Mouse (Mus musculus) embryonic fibroblast, embryonic 13.5 days (primary cell): ENCODE measurements around the gene Ccdc117. TPM values are rescaled to one million over a fixed set of nuclear protein-coding genes. Genes with fewer than 3 reads are reported as not detected.
A peak's percentile ranks its signal among the peaks of the same experiment; 100 is the strongest.

Experiments
- H3K27ac ChIP-seq: 2 replicates; pipeline ENCODE4 v1.5.1; 2012; ENCODE audit warnings: low read length, control low read depth, inconsistent platforms; ENCODE audit not compliant: insufficient read depth
- H3K4me1 ChIP-seq: 2 replicates; pipeline ENCODE4 v1.6.1; 2011; ENCODE audit warnings: low read length; ENCODE audit not compliant: control insufficient read depth, insufficient read depth
- H3K4me3 ChIP-seq: 2 replicates; pipeline ENCODE4 v1.5.1; 2011; ENCODE audit warnings: mild to moderate bottlenecking, control low read depth, low read length; ENCODE audit not compliant: insufficient read depth
- CTCF ChIP-seq: IDR thresholded peaks from 2 replicates; pipeline ENCODE4 v1.5.1; 2011; ENCODE audit warnings: mild to moderate bottlenecking, control low read depth, low read length, moderate library complexity, borderline replicate concordance; ENCODE audit not compliant: insufficient read depth
- POLR2A ChIP-seq: IDR thresholded peaks from 2 replicates; pipeline ENCODE4 v1.6.1; 2011; ENCODE audit warnings: low read depth, mild to moderate bottlenecking, control low read depth, low read length, moderate library complexity
- polyA plus RNA-seq: library from polyadenylated mRNA; stranded (reverse); fragments of >200 nt; gene quantifications from 2 replicates; pipeline ENCODE4 v1.2.4, GENCODE M21; 2011; ENCODE audit warnings: low read depth; ENCODE audit not compliant: missing spikeins, insufficient read length

Ccdc117 gene
- 6.5 and 10.4 TPM in 2 replicates for polyA plus RNA-seq

- peaks cover 6% of the 10 kb centered on the region; the same call in 1 of the 2 replicates for H3K4me1 ChIP-seq
- peak within 1 kb of the TSS; percentile 92 for H3K4me3 ChIP-seq
- H3K27ac ChIP-seq: no peak within 1 kb of the TSS
- TF ChIP-seq POLR2A (peak; percentile 84), CTCF (peak; percentile 39; the same call in 1 of the 2 replicates)
Observed at GRCm38 (mm10) chr11:5541799-5542481, at the start of gene Ccdc117. Gene Ccdc117 (minus strand): TSS chr11:5542187.

DNA sequence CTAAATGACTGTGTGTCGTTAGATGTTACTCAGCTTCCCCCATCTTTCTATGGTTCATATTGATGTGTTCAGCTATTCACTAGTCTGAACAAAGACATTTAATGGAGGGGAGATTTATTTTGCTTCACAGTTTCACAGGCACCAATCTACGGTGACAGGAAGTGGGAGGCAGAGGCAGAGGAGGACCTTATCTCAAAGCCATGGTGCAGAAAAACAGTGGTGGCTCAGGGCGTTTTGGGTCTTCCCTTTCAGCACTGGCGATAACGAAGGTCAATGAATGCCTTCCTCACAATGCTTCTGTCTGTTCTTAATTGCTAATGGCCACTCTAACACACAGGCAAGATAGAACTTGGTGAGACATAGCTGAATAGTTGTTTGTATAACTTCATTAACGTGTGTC, 33.1 kb upstream of the Ccdc117 start:
- no peak for TF ChIP-seq POLR2A
- TF ChIP-seq CTCF: no peak
- H3K27ac ChIP-seq: no peak overlapping the region
- H3K4me3 ChIP-seq: no peak overlapping the region
- H3K4me1 ChIP-seq: no peaks in the 10 kb centered on the region

DNA sequence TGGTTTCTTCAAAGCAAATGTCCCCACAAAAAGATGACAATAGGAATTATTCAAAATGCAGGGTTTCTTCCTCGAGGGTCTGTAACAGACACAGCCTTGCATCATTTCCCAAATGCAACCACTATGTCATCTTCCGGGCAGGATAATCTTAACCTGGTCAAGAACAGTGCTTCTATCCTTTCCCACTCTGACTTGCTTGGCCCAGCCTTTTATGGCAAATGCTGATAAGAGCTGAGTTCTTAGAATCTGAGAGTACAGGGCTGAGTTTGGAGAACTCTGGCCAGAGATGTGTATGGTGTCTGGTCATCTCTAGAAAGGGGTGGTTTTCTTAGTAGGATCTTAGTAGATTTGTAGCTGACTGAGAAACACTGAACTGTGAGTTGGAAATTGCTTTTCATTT, 31.8 kb upstream of the Ccdc117 start:
- TF ChIP-seq POLR2A (no peak), CTCF (no peak)

GRCm38 (mm10) chr11:5571856-5572255, 29.9 kb upstream of the Ccdc117 start:
- no peak overlapping the region for H3K27ac ChIP-seq
- H3K4me1 ChIP-seq: no peaks in the 10 kb centered on the region
- no peak for TF ChIP-seq POLR2A
- TF ChIP-seq CTCF: no peak
- no peak overlapping the region for H3K4me3 ChIP-seq

More for the DNA sequence above, 31.8 kb upstream of the Ccdc117 start:
- Histone ChIP-seq H3K4me3 (no peak overlapping the region), H3K4me1 (no peaks in the 10 kb centered on the region), H3K27ac (no peak overlapping the region)

GRCm38 (mm10) chr11:5569474-5569873, 27.5 kb upstream of the Ccdc117 start, which contains the start of gene Ankrd36:
Gene Ankrd36 (plus strand): TSS chr11:5569684.
- H3K27ac ChIP-seq: no peak within 1 kb of the TSS
- H3K4me3 ChIP-seq: no peak within 1 kb of the TSS
- peaks cover 4% of the 10 kb centered on the region; the same call in 1 of the 2 replicates for H3K4me1 ChIP-seq
- TF ChIP-seq POLR2A: no peak
- TF ChIP-seq CTCF: no peak

DNA sequence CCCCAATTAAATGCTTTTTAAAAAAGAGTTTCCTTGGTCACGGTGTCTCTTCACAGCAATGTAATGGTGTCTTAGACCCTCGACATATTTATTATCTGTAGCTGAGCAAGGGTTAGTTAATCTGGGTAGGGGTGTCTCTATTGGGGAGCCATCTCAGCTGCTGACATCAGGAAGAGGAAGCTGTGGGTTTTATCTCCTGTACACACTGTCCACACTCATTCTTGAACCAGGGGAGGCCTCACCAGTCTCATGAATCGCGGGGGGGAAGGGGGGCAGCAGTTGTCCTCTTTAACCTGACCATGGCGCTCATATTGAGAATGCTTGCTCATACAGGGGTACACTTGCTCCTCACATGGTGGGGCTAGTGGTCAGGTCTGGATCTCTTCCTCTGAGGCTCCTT, 26.1 kb upstream of the Ccdc117 start:
- Histone ChIP-seq H3K27ac (no peak overlapping the region), H3K4me3 (no peak overlapping the region), H3K4me1 (peaks cover 4% of the 10 kb centered on the region; the same call in 1 of the 2 replicates)
- TF ChIP-seq POLR2A (no peak), CTCF (no peak)

DNA sequence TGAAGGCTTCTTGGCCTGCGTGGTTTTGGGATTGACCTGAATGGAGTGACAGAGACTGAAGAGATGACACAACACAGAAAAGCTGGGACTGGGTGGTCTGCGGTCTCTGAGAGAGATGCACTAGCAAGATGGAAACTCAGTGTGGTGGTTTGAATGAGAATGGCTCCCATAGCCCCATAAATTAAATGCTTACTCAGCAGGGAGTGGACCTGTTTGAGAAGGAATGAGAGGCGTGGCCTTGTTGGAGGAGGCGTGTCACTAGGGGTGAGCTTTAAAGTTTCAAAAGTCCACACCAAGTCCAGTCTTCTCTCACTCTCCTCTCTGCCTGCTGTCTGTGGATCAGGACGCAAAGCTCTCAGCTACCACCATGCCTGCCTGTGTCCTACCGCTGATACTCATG, 25.7 kb upstream of the Ccdc117 start:
- Histone ChIP-seq H3K4me1 (peaks cover 4% of the 10 kb centered on the region; the same call in 1 of the 2 replicates), H3K4me3 (no peak overlapping the region), H3K27ac (no peak overlapping the region)
- TF ChIP-seq POLR2A: no peak
- no peak for TF ChIP-seq CTCF

GRCm38 (mm10) chr11:5566506-5566905, 24.5 kb upstream of the Ccdc117 start:
- TF ChIP-seq POLR2A: no peak
- TF ChIP-seq CTCF: no peak
- Histone ChIP-seq H3K27ac (no peak overlapping the region), H3K4me1 (peaks cover 4% of the 10 kb centered on the region; the same call in 1 of the 2 replicates), H3K4me3 (no peak overlapping the region)

- peak overlapping the region; percentile 51; the same call in 1 of the 2 replicates for H3K27ac ChIP-seq
- TF ChIP-seq CTCF (no peak), POLR2A (no peak)
- no peak overlapping the region for H3K4me3 ChIP-seq
- H3K4me1 ChIP-seq: peaks cover 4% of the 10 kb centered on the region; the same call in 1 of the 2 replicates
Observed at GRCm38 (mm10) chr11:5565596-5565995, 23.6 kb upstream of the Ccdc117 start.

GRCm38 (mm10) chr11:5563898-5564297, 21.9 kb upstream of the Ccdc117 start:
- Histone ChIP-seq H3K27ac (no peak overlapping the region), H3K4me1 (peaks cover 4% of the 10 kb centered on the region; the same call in 1 of the 2 replicates), H3K4me3 (no peak overlapping the region)
- TF ChIP-seq POLR2A (no peak), CTCF (no peak)
